Mouse (Mus musculus) intestine, embryonic 16.5 days (tissue): Measurements from ENCODE around the gene Ms4a5. TPM values are rescaled to one million over a fixed set of nuclear protein-coding genes. Genes with fewer than 3 reads are reported as not detected.

Experiments used
- ATAC-seq: fragments of 200-750 bp; cut with Nextera tagmentation; 2 replicates; pipeline ENCODE4 v1.8.0; 2017; ENCODE audit warnings: moderate TSS enrichment, moderate library complexity
- H3K27ac ChIP-seq: fragments of 300-500 bp; sonication (generic); 2 replicates; pipeline ENCODE4 v1.5.1; 2014; ENCODE audit warnings: mild to moderate bottlenecking, low read length
- H3K27me3 ChIP-seq: fragments of 300-500 bp; sonication (generic); replicated peaks from 2 replicates; pipeline ENCODE4 v1.6.1; 2014; ENCODE audit warnings: low read length, control low read depth, mixed read lengths; ENCODE audit not compliant: control insufficient read depth, insufficient read depth
- H3K36me3 ChIP-seq: fragments of 300-500 bp; sonication (generic); 2 replicates; pipeline ENCODE4 v1.6.1; 2014; ENCODE audit warnings: low read length, control low read depth; ENCODE audit not compliant: control insufficient read depth, insufficient read depth
- H3K4me1 ChIP-seq: fragments of 300-500 bp; sonication (generic); 2 replicates; pipeline ENCODE4 v1.6.1; 2014; ENCODE audit warnings: low read length, control low read depth, mixed read lengths; ENCODE audit not compliant: control insufficient read depth, insufficient read depth
- H3K4me2 ChIP-seq: fragments of 300-500 bp; sonication (generic); 2 replicates; pipeline ENCODE4 v1.6.1; 2014; ENCODE audit warnings: low read depth, low read length, control low read depth
- H3K4me3 ChIP-seq: fragments of 300-500 bp; sonication (generic); 2 replicates; pipeline ENCODE4 v1.5.1; 2014; ENCODE audit warnings: mild to moderate bottlenecking, low read length
- H3K9ac ChIP-seq: fragments of 300-500 bp; sonication (generic); 2 replicates; pipeline ENCODE4 v1.6.1; 2014; ENCODE audit warnings: low read depth, low read length
- H3K9me3 ChIP-seq: fragments of 300-500 bp; sonication (generic); 2 replicates; pipeline ENCODE4 v1.6.1; 2016; ENCODE audit warnings: low read length, control low read depth; ENCODE audit not compliant: control insufficient read depth
- WGBS: fragments of 180-500 bp; shearing (Covaris S2); extraction: QIAGEN DNeasy Blood & Tissue Kit; methylation state at CpG from one replicate; pipeline ENCODE4 v1.1.7; 2014; 5-methylcytosine and 5-hydroxymethylcytosine counted together
- polyA plus RNA-seq: library from polyadenylated mRNA; unstranded; fragments of >200 nt; fragmentation: Nextera tagmentation; extraction: Ambion mirVana; gene quantifications from 2 replicates; pipeline ENCODE4 v1.2.1, GENCODE M21; 2015

Gene Ms4a5
- polyA plus RNA-seq, 1 experiment from 2014 or later: not detected

GRCm38 (mm10) chr19:11235820-11236219, 47.9 kb downstream of the Ms4a5 start:
- peak overlapping the region; percentile 95 for H3K27ac ChIP-seq
- no peak overlapping the region for H3K4me3 ChIP-seq
- H3K9me3 ChIP-seq: no peaks in the 10 kb centered on the region
- no peaks in the 10 kb centered on the region for H3K4me1 ChIP-seq
- no peak overlapping the region for H3K4me2 ChIP-seq
- peak; percentile 78 for ATAC-seq
- H3K9ac ChIP-seq: no peak overlapping the region
- no peaks in the 10 kb centered on the region for H3K36me3 ChIP-seq
- H3K27me3 ChIP-seq: no peaks in the 10 kb centered on the region

GRCm38 (mm10) chr19:11234921-11235735, 48.5 kb downstream of the Ms4a5 start:
- no peak overlapping the region for H3K9ac ChIP-seq
- no peaks in the 10 kb centered on the region for H3K9me3 ChIP-seq
- peak overlapping the region; percentile 95 for H3K27ac ChIP-seq
- no peak overlapping the region for H3K4me2 ChIP-seq
- H3K36me3 ChIP-seq: no peaks in the 10 kb centered on the region
- no peaks in the 10 kb centered on the region for H3K27me3 ChIP-seq
- WGBS: 43% methylated on average over 5 of the region's 5 CpGs
- no peak overlapping the region for H3K4me3 ChIP-seq
- no peaks in the 10 kb centered on the region for H3K4me1 ChIP-seq
- ATAC-seq: peak; percentile 93

DNA sequence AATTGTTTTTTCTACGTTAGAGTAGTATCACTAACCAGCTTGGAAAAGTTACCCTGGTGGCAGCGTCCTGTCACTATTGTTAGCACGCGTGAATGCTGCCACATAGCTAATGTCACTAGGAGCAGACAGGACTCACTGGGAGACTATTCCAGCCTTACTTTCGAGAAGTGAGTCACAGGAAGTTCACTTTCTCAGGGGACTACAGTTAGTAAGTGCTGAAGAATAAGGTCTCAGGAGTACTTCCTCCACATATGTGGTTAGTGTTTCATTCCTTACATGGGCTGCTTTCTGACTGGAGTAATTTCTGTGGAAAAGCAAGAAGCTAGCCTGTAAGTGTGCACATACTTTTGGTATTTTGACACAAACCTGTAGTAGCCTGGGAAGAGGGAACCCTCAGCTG, 49.4 kb downstream of the Ms4a5 start:
- no peak for ATAC-seq
- H3K36me3 ChIP-seq: no peaks in the 10 kb centered on the region
- no peak overlapping the region for H3K4me3 ChIP-seq
- peak overlapping the region; percentile 91 for H3K27ac ChIP-seq
- no peak overlapping the region for H3K9ac ChIP-seq
- 79% methylated on average over 5 of the region's 5 CpGs for WGBS
- H3K9me3 ChIP-seq: no peaks in the 10 kb centered on the region
- H3K4me1 ChIP-seq: no peaks in the 10 kb centered on the region
- no peak overlapping the region for H3K4me2 ChIP-seq
- no peaks in the 10 kb centered on the region for H3K27me3 ChIP-seq

DNA sequence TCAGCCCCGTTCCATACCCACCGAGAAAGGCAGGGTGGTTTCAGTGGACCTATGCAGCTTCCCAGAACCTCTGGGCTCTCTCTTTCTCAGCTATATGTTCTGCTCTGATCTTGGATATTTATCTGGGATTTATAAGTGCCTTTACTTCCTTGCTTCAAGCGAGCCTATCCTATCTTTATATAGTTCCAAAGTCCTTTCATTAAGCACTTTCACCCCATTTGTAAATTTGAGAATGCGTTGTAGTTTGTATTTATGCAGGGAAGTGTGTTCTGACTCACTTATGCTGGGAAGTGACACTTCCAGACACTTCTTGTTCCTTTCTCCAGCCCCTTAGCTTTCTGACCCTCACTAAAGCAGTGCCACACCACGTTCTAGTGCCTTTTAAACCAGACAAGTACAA, 51.3 kb downstream of the Ms4a5 start, which contains the start of gene Ms4a12:
Ms4a12 (minus strand) TSS at position 101 of the 400 bp plus-strand sequence.
- H3K9ac ChIP-seq: no peak within 1 kb of the TSS
- no peaks in the 10 kb centered on the region for H3K9me3 ChIP-seq
- WGBS: 58% methylated on average over 5 of the region's 5 CpGs
- no peaks in the 10 kb centered on the region for H3K27me3 ChIP-seq
- no peak within 1 kb of the TSS for H3K4me3 ChIP-seq
- peak; percentile 16; the same call in 1 of the 2 replicates for ATAC-seq
- no peaks in the 10 kb centered on the region for H3K36me3 ChIP-seq
- peak within 1 kb of the TSS; percentile 64 for H3K27ac ChIP-seq
- H3K4me1 ChIP-seq: no peaks in the 10 kb centered on the region
- no peak within 1 kb of the TSS for H3K4me2 ChIP-seq

Other genes starting within 250 kb of the Ms4a5 start
- 37.6 and 39.5 TPM in 2 replicates for gene Ms4a8a, start 202.8 kb downstream of the Ms4a5 start, polyA plus RNA-seq
- gene 1700017D01Rik, start 153.0 kb downstream of the Ms4a5 start, polyA plus RNA-seq: not detected in 2 replicates
- not detected in 2 replicates for gene 1700025F22Rik, start 118.6 kb downstream of the Ms4a5 start, polyA plus RNA-seq
- not detected in 2 replicates for gene Ms4a13, start 87.1 kb downstream of the Ms4a5 start, polyA plus RNA-seq
- 0.37 and 0.38 TPM in 2 replicates for gene Ms4a12, start 51.4 kb downstream of the Ms4a5 start, polyA plus RNA-seq
- gene Ms4a1, start 17.6 kb downstream of the Ms4a5 start, polyA plus RNA-seq: 0.07 TPM in 1 of 2 replicates, not detected in the other
- gene Ms4a14, start 30.6 kb upstream of the Ms4a5 start, polyA plus RNA-seq: 0.02 TPM in 1 of 2 replicates, not detected in the other
- 3.9 and 4.0 TPM in 2 replicates for gene Ms4a7, start 52.3 kb upstream of the Ms4a5 start, polyA plus RNA-seq
- 7.2 and 9.6 TPM in 2 replicates for gene Ms4a4a, start 91.7 kb upstream of the Ms4a5 start, polyA plus RNA-seq
- 1.5 and 1.6 TPM in 2 replicates for gene Ms4a4c, start 120.9 kb upstream of the Ms4a5 start, polyA plus RNA-seq
- 0.50 and 0.72 TPM in 2 replicates for gene Ms4a4b, start 159.7 kb upstream of the Ms4a5 start, polyA plus RNA-seq
- 9.5 and 10.3 TPM in 2 replicates for gene Ms4a6c, start 185.5 kb upstream of the Ms4a5 start, polyA plus RNA-seq
- not detected in 2 replicates for gene Gm8369, start 202.1 kb upstream of the Ms4a5 start, polyA plus RNA-seq
- 6.3 and 8.1 TPM in 2 replicates for gene Ms4a6b, start 232.6 kb upstream of the Ms4a5 start, polyA plus RNA-seq